In genomic region chr4:132506250-132506649, GRCm38 (mm10) we compare ENCODE assay signal across 15 mouse cellular contexts.
"Had no signal": no experiment of that assay in that cellular context is flagged by ENCODE, and none has a peak within 500 bp of the region (broad histone marks: within the 10 kb centered on the region; RNA-seq: fewer than 3 reads in every experiment).

No protein-coding gene starts in this region.

- H3K4me3 ChIP-seq: kidney, embryonic 15.5 days; left cerebral cortex, adult 2 months; liver, embryonic 13.5 days; midbrain, embryonic 10.5 days; midbrain, embryonic 13.5 days had no signal

- H3K36me3 ChIP-seq: kidney, embryonic 15.5 days; liver, embryonic 13.5 days; midbrain, embryonic 10.5 days; midbrain, embryonic 13.5 days had no signal

- H3K9me3 ChIP-seq: kidney, embryonic 15.5 days; liver, embryonic 13.5 days; midbrain, embryonic 10.5 days; midbrain, embryonic 13.5 days had no signal

- ATAC-seq: midbrain, embryonic 13.5 days; midbrain, embryonic 16.5 days had no signal

- H3K27ac ChIP-seq: left cerebral cortex, adult 2 months; midbrain, embryonic 10.5 days; midbrain, embryonic 13.5 days had no signal

- H3K9ac ChIP-seq: midbrain, embryonic 13.5 days had no signal

- H3K4me2 ChIP-seq: kidney, embryonic 15.5 days; midbrain, embryonic 13.5 days had no signal

- H3K27me3 ChIP-seq: kidney, embryonic 15.5 days; liver, embryonic 13.5 days had no signal

- DNase-seq: kidney, adult 8-10 months; kidney, postnatal 10 days; kidney, postnatal 4 days; layer of hippocampus, adult 9-11 months; liver, embryonic 13.5 days; lung, adult 2 months; lung, postnatal 14 days; lung, postnatal 4 days; thymus, adult 18-20 months; thymus, postnatal 36 days had no signal
